10 mouse cellular contexts compared by ENCODE assay signal in the genomic region with DNA sequence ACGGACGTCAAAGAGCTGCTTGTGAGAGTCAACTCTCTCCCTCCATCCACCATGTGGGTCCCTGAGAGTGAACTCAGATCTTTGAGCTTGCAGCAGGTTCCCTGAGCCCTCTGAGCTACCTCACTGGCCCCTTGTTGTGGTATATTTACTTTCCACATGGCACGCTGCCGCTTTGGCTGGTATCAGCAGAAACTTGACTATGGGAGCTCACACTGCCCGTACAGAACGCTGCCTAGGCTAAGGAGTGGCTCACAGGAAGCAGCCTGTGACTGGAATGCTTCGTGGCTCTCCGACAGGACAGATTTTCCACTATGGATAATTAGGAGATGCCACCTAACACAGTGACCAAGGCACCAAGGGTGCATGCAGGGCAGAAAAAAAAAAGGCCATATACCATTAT. TPM values are rescaled to one million over a fixed set of nuclear protein-coding genes. Genes with fewer than 3 reads are reported as not detected.
DNase-seq lines count a peak whose midpoint lies in the region; ATAC-seq and TF ChIP-seq lines count a peak whose summit lies in the region.
"Had no signal": no experiment of that assay in that cellular context is flagged by ENCODE, and none has a peak within 500 bp of the region (broad histone marks: within the 10 kb centered on the region; RNA-seq: fewer than 3 reads in every experiment).

No protein-coding gene starts in this region.

- no peak for TF ChIP-seq CTCF in lung, adult 2 months (IDR thresholded peaks at IDR 0.05; ENCODE audit: insufficient read depth, low read length)

- no peak for TF ChIP-seq POLR2A in lung, adult 2 months (IDR thresholded peaks at IDR 0.05; ENCODE audit: borderline replicate concordance, extremely low read depth, low read depth, low read length)

- no peak overlapping the region for H3K4me3 ChIP-seq in lung, adult 2 months (replicated peaks; ENCODE audit: extremely low read depth, low read depth, low read length)
- H3K4me3 ChIP-seq in forebrain, embryonic 13.5 days, result no peak overlapping the region
- H3K4me3 ChIP-seq in hindbrain, embryonic 14.5 days (replicated peaks; ENCODE audit: low read length), result no peak overlapping the region
- H3K4me3 ChIP-seq: megakaryocyte, embryonic 14.5 days had no signal

- H3K27ac ChIP-seq in forebrain, embryonic 13.5 days, result 0 out of 2 replicates have a peak overlapping the region, but pooled peaks have one; percentile 1
- peak overlapping the region; percentile 28 for H3K27ac ChIP-seq in hindbrain, embryonic 14.5 days

- H3K36me3 ChIP-seq in forebrain, embryonic 13.5 days (ENCODE audit: poor library complexity, severe bottlenecking), result peaks cover 65% of the 10 kb centered on the region
- peaks cover 64% of the 10 kb centered on the region for H3K36me3 ChIP-seq in hindbrain, embryonic 14.5 days (replicated peaks; ENCODE audit: control insufficient read depth, insufficient read depth)

- H3K9me3 ChIP-seq in forebrain, embryonic 13.5 days (replicated peaks), result no peaks in the 10 kb centered on the region
- no peaks in the 10 kb centered on the region for H3K9me3 ChIP-seq in hindbrain, embryonic 14.5 days (ENCODE audit: control insufficient read depth, low read length)
- H3K9me3 ChIP-seq: megakaryocyte, embryonic 14.5 days had no signal

- H3K9ac ChIP-seq in forebrain, embryonic 13.5 days, result no peak overlapping the region
- H3K9ac ChIP-seq in hindbrain, embryonic 14.5 days, result 0 out of 2 replicates have a peak overlapping the region, but pooled peaks have one; percentile 3

- 53% methylated on average over 8 of the region's 8 CpGs for WGBS in lung, adult 2 months
- 88% methylated on average over 8 of the region's 8 CpGs for WGBS in forebrain, embryonic 13.5 days
- WGBS in hindbrain, embryonic 14.5 days, result 82% methylated on average over 8 of the region's 8 CpGs

- DNase-seq in lung, adult 18-20 months, result peak; percentile 64 to 68
- DNase-seq in lung, adult 2 months, result no peak
- DNase-seq in hindbrain, embryonic 14.5 days (ENCODE audit: low spot score), result no peak
- peak; percentile 65 for DNase-seq in lung, postnatal 36 days
- no peak for DNase-seq in urinary bladder, postnatal 4 days (ENCODE audit: low spot score in 2 of 2)
- no peak for DNase-seq in right cerebral cortex, postnatal 25 days
- DNase-seq: layer of hippocampus, postnatal 36 days had no signal

- H3K27me3 ChIP-seq in forebrain, embryonic 13.5 days, result no peaks in the 10 kb centered on the region
- H3K27me3 ChIP-seq in hindbrain, embryonic 14.5 days (ENCODE audit: control insufficient read depth, insufficient read depth, low read length), result no peaks in the 10 kb centered on the region
- H3K27me3 ChIP-seq: megakaryocyte, embryonic 14.5 days had no signal

- no peak for ATAC-seq in forebrain, embryonic 13.5 days
- ATAC-seq in hindbrain, embryonic 14.5 days (ENCODE audit: low FRiP score), result no peak

- no peaks in the 10 kb centered on the region for H3K4me1 ChIP-seq in lung, adult 2 months (ENCODE audit: control insufficient read depth, insufficient read depth, low read length)
- 0 out of 2 replicates have a peak, but pooled peaks cover 8% of the 10 kb centered on the region for H3K4me1 ChIP-seq in forebrain, embryonic 13.5 days
- H3K4me1 ChIP-seq in hindbrain, embryonic 14.5 days (replicated peaks; ENCODE audit: control insufficient read depth, insufficient read depth, low read length), result no peaks in the 10 kb centered on the region
- H3K4me1 ChIP-seq: megakaryocyte, embryonic 14.5 days had no signal

- H3K4me2 ChIP-seq in forebrain, embryonic 13.5 days, result no peak overlapping the region
- no peak overlapping the region for H3K4me2 ChIP-seq in hindbrain, embryonic 14.5 days (replicated peaks)

RNA-seq across cellular contexts. Expression of a gene that starts 23.8 kb away (rescaled TPM):
- polyA plus RNA-seq in lung, adult 2 months (2012; rRNA removed), result 161 and 196 TPM in 2 replicates
- polyA plus RNA-seq in forebrain, embryonic 13.5 days (2015; fragmentation: Nextera tagmentation; extraction: Ambion mirVana), result 67.3 and 69.8 TPM in 2 replicates
- polyA plus RNA-seq in hindbrain, embryonic 14.5 days (2014; fragmentation: Nextera tagmentation; extraction: Ambion mirVana), result 102 and 107 TPM in 2 replicates

RNA-seq across cellular contexts. Expression of a gene that starts 49.7 kb away (rescaled TPM):
- 32.8 and 55.4 TPM in 2 replicates for polyA plus RNA-seq in lung, adult 2 months (2012; rRNA removed)
- not detected in 2 replicates for polyA plus RNA-seq in forebrain, embryonic 13.5 days (2015; fragmentation: Nextera tagmentation; extraction: Ambion mirVana)
- polyA plus RNA-seq in hindbrain, embryonic 14.5 days (2014; fragmentation: Nextera tagmentation; extraction: Ambion mirVana), result not detected in 2 replicates
- polyA plus RNA-seq: spleen, adult 2 months had no signal

Comparison
In these comparisons a context has a peak if more than half of its experiments do, and no peak if none do; other contexts are left out.
1. DNase-seq: peak in lung, adult 18-20 months (2 of 2) and lung, postnatal 36 days (single experiment); none in lung, adult 2 months (single experiment), hindbrain, embryonic 14.5 days (single experiment), urinary bladder, postnatal 4 days (0 of 2) and right cerebral cortex, postnatal 25 days (single experiment).
2. RNA of a gene that starts 49.7 kb away (polyA plus RNA-seq): 32.8 to 55.4 TPM in lung, adult 2 months; not detected in forebrain, embryonic 13.5 days and not detected in hindbrain, embryonic 14.5 days; every median in the first group is over 10 times any median in the second.